Mouse (Mus musculus) liver, embryonic 15.5 days (tissue): ENCODE measurements at regions not wholly inside any gene's neighbourhood (a gene's known extent, or its start where the extent isn't known, plus 50 kb on each side); places are given as distances from the start of the nearest gene placed in this dataset.

Experiments
- ATAC-seq: fragments of 200-750 bp; cut with Nextera tagmentation; 2 replicates; pipeline ENCODE4 v1.8.0; 2017; ENCODE audit warnings: moderate number of reproducible peaks, mild to moderate bottlenecking, moderate library complexity; ENCODE audit not compliant: insufficient read depth
- H3K27ac ChIP-seq: fragments of 300-500 bp; sonication (generic); replicated peaks from 2 replicates; pipeline ENCODE4 v1.5.1; 2015; ENCODE audit warnings: mild to moderate bottlenecking, inconsistent platforms
- H3K27me3 ChIP-seq: fragments of 300-500 bp; sonication (generic); 2 replicates; pipeline ENCODE4 v1.6.1; 2015; ENCODE audit warnings: mild to moderate bottlenecking, inconsistent platforms
- H3K36me3 ChIP-seq: fragments of 300-500 bp; sonication (generic); replicated peaks from 2 replicates; pipeline ENCODE4 v1.6.1; 2015; ENCODE audit warnings: moderate library complexity, mild to moderate bottlenecking, inconsistent platforms
- H3K4me1 ChIP-seq: fragments of 300-500 bp; sonication (generic); replicated peaks from 2 replicates; pipeline ENCODE4 v1.6.1; 2015; ENCODE audit warnings: inconsistent platforms
- H3K4me2 ChIP-seq: fragments of 300-500 bp; sonication (generic); 2 replicates; pipeline ENCODE4 v1.6.1; 2015; ENCODE audit warnings: moderate library complexity, mild to moderate bottlenecking, inconsistent platforms
- H3K4me3 ChIP-seq: fragments of 300-500 bp; sonication (generic); replicated peaks from 2 replicates; pipeline ENCODE4 v1.5.1; 2015; ENCODE audit warnings: mild to moderate bottlenecking, inconsistent platforms
- H3K9ac ChIP-seq: fragments of 300-500 bp; sonication (generic); 2 replicates; pipeline ENCODE4 v1.6.1; 2015; ENCODE audit warnings: moderate library complexity, mild to moderate bottlenecking, inconsistent platforms
- H3K9me3 ChIP-seq: fragments of 300-500 bp; sonication (generic); replicated peaks from 2 replicates; pipeline ENCODE4 v1.6.1; 2016; ENCODE audit warnings: inconsistent platforms
- WGBS: fragments of 180-500 bp; shearing (Covaris S2); methylation state at CpG from one replicate; pipeline ENCODE4 v1.1.7; 2015; ENCODE audit warnings: mixed read lengths; ENCODE audit not compliant: insufficient replicate concordance; 5-methylcytosine and 5-hydroxymethylcytosine counted together

DNA sequence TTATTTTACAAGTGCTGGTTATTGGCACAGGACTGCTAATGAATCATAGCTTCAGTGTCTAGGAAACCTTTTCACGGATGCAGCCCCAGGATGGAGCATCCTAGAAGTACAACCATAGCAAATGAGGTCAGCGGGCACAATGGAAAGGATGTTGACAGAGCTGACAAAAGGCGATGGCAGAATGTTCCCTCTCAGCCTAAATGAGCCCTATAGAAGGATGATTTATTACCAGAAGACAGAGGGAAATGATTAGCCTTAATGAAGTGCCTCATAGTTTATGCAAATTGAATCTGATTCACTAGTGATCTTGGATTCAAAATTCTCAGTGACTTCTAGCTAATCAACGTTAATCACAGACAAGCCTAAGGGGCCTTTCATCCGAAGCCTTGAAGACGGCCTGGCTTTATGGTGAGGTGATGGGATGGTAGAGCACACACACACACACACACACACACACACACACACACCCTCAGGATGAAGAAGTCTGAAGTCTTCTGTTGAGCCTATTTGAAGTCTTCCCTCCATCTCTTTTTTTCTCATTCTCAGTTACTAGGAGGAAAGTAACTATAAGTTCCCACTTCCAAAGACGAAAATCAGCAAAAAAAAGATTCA lies 267.4 kb upstream of the Clec14a start:
- Histone ChIP-seq H3K4me2 (no peak overlapping the region), H3K9ac (no peak overlapping the region), H3K4me3 (no peak overlapping the region), H3K36me3 (no peaks in the 10 kb centered on the region), H3K9me3 (no peaks in the 10 kb centered on the region), H3K4me1 (no peaks in the 10 kb centered on the region), H3K27me3 (no peaks in the 10 kb centered on the region), H3K27ac (no peak overlapping the region)
- WGBS, result 72% methylated on average over 7 of the region's 7 CpGs
- ATAC-seq, result no peak

DNA sequence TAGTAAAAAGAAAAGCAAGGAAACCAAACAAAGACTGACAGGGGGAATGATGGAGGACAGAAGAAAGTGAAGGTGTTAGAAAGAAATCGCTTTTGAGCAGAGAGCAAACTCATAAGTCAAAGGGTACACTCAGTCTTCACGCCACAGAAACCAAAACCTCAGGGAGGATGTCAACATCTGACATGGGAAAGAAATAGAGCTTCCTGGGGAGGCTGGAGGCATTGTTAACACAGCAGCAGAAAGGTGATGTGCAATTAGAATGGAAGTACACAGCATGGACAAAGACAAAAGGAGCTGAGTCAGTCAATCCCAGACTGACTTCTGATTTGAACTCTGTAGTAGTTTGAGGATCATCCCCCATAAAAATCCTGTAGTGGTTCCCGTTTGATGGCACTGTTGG lies 261.2 kb upstream of the Clec14a start:
- H3K9ac ChIP-seq, result no peak overlapping the region
- ATAC-seq, result no peak
- 19% methylated on average over 3 of the region's 3 CpGs for WGBS

GRCm38 (mm10) chr12:58516800-58517199 lies 247.7 kb upstream of the Clec14a start:
- no peaks in the 10 kb centered on the region for H3K36me3 ChIP-seq
- ATAC-seq, result no peak
- H3K27ac ChIP-seq, result no peak overlapping the region
- H3K9me3 ChIP-seq, result no peaks in the 10 kb centered on the region
- no peaks in the 10 kb centered on the region for H3K27me3 ChIP-seq
- no peak overlapping the region for H3K9ac ChIP-seq
- H3K4me1 ChIP-seq, result no peaks in the 10 kb centered on the region
- H3K4me2 ChIP-seq, result no peak overlapping the region
- no peak overlapping the region for H3K4me3 ChIP-seq
- WGBS, result 8% methylated on average over 1 of the region's 1 CpGs

More for the DNA sequence above, 261.2 kb upstream of the Clec14a start:
- Histone ChIP-seq H3K27me3 (no peaks in the 10 kb centered on the region), H3K27ac (no peak overlapping the region), H3K4me2 (no peak overlapping the region), H3K4me3 (no peak overlapping the region), H3K9me3 (no peaks in the 10 kb centered on the region), H3K4me1 (no peaks in the 10 kb centered on the region), H3K36me3 (no peaks in the 10 kb centered on the region)

GRCm38 (mm10) chr12:58513951-58514350 lies 244.9 kb upstream of the Clec14a start:
- Histone ChIP-seq H3K9me3 (no peaks in the 10 kb centered on the region), H3K27ac (no peak overlapping the region), H3K4me3 (no peak overlapping the region), H3K27me3 (no peaks in the 10 kb centered on the region), H3K4me2 (no peak overlapping the region), H3K36me3 (no peaks in the 10 kb centered on the region), H3K9ac (no peak overlapping the region), H3K4me1 (no peaks in the 10 kb centered on the region)
- WGBS, result 69% methylated on average over 1 of the region's 1 CpGs
- ATAC-seq, result no peak

DNA sequence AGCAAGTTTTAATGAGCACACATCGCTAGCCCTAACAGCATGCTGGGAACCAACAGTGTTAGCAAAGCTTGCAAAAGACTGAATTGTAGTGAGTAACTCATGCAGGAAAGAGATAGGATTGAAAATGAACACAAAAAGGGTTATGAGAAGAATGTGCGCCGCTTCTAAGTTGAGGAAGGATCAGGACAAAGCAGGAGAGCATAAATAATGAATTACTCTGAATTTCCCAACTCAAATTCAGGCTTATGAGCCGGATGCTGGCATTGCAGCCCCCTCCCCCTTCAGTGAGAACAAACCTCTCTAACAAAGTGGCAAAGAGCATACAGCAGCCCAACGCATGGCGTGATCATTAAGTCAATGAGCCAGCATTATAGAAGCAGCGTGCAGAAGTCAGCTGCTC lies 243.6 kb upstream of the Clec14a start:
- Histone ChIP-seq H3K4me1 (no peaks in the 10 kb centered on the region), H3K36me3 (no peaks in the 10 kb centered on the region), H3K9me3 (no peaks in the 10 kb centered on the region), H3K4me3 (no peak overlapping the region), H3K9ac (no peak overlapping the region), H3K4me2 (no peak overlapping the region), H3K27me3 (no peaks in the 10 kb centered on the region), H3K27ac (no peak overlapping the region)
- 73% methylated on average over 7 of the region's 7 CpGs for WGBS
- no peak for ATAC-seq

DNA sequence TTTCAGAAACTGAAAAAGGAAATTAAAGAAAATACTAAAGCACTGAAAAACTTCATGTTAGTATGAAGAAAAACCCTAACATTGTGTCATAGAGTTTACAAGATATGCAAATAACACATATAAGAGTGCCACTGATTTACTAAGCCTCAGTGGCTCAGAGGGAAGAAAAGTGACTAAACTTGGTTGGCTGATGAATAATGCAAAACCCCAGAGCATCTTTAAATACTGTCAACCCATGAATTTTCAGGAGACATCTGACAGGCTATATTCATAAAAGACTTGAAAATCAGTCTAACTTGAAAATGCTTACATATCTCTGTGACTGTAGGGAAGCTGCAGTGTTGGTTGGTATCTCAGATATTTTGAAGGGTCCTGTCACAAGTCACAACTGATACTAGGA lies 235.2 kb upstream of the Clec14a start:
- Histone ChIP-seq H3K36me3 (no peaks in the 10 kb centered on the region), H3K27ac (no peak overlapping the region), H3K4me1 (no peaks in the 10 kb centered on the region), H3K9me3 (no peaks in the 10 kb centered on the region), H3K9ac (no peak overlapping the region), H3K27me3 (no peaks in the 10 kb centered on the region), H3K4me2 (no peak overlapping the region), H3K4me3 (no peak overlapping the region)
- ATAC-seq, result no peak

DNA sequence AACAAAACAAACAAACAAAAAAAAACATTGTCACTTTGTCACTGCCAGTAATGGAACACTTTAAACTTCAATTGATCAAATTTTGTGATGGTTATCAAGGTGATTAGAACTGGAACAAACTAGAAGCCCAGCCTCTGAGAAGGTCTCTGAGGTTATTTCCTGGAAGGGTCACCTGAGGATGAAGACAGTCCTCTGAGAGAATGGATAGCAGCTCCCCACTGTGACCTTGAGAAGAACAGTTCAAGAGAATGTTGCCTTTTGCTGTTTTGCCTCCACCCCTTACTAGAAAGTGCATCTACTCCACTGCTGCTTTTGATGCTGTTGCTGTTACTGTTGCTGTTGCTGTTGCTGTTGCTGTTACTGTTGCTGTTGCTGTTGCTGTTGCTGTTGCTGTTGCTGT lies 205.1 kb upstream of the Clec14a start:
- no peak overlapping the region for H3K4me2 ChIP-seq
- no peak overlapping the region for H3K4me3 ChIP-seq
- ATAC-seq, result no peak
- H3K9ac ChIP-seq, result no peak overlapping the region
- no peak overlapping the region for H3K27ac ChIP-seq
- H3K27me3 ChIP-seq, result no peaks in the 10 kb centered on the region
- no peaks in the 10 kb centered on the region for H3K36me3 ChIP-seq
- H3K4me1 ChIP-seq, result no peaks in the 10 kb centered on the region
- H3K9me3 ChIP-seq, result no peaks in the 10 kb centered on the region

GRCm38 (mm10) chr12:58473511-58473910 lies 204.4 kb upstream of the Clec14a start:
- Histone ChIP-seq H3K36me3 (no peaks in the 10 kb centered on the region), H3K27ac (no peak overlapping the region), H3K27me3 (no peaks in the 10 kb centered on the region), H3K4me2 (no peak overlapping the region), H3K4me3 (no peak overlapping the region), H3K4me1 (no peaks in the 10 kb centered on the region), H3K9me3 (no peaks in the 10 kb centered on the region), H3K9ac (no peak overlapping the region)
- no peak for ATAC-seq
- 70% methylated on average over 1 of the region's 1 CpGs for WGBS

DNA sequence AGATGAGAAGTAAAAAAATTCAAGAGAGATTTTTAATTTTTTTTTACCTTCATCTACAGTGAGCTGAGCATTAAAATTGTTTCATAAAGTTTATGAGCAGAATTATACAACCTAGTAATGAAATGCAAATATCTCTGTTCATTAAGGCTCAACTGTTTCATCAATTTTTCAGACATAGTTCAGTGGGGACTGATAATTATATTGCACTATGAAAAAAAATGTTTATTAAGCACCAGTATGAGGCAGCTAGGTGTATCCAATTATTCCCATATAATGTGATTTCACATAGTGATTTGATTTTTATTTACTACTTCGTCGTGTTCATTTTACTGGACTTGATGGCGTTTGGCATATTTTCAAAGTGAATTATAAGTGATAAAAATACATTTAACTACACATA lies 191.4 kb upstream of the Clec14a start:
- H3K27ac ChIP-seq, result no peak overlapping the region
- no peak for ATAC-seq
- no peak overlapping the region for H3K4me2 ChIP-seq
- H3K27me3 ChIP-seq, result no peaks in the 10 kb centered on the region
- no peaks in the 10 kb centered on the region for H3K36me3 ChIP-seq
- WGBS, result 65% methylated on average over 3 of the region's 3 CpGs
- no peaks in the 10 kb centered on the region for H3K4me1 ChIP-seq
- no peaks in the 10 kb centered on the region for H3K9me3 ChIP-seq
- no peak overlapping the region for H3K9ac ChIP-seq
- no peak overlapping the region for H3K4me3 ChIP-seq

DNA sequence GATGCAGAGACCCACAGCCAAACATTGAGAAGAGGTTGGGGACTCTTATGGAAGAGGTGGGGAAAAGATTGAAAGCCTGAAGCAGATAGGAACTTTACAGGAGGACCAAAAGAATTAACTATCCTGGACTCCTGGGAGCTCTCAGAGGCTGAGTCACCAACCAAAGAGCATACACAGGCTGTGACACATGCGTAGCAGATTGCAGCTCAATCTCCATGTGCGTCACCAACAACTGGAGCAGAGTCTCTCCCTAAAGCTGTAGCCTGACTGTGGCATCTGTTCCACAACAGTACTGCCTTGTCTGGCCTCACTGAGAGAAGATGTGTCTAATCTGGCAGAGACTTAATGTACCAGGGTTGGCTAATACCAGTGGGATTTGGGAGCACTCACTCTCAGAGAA lies 185.7 kb upstream of the Clec14a start:
- 71% methylated on average over 2 of the region's 2 CpGs for WGBS
- no peaks in the 10 kb centered on the region for H3K9me3 ChIP-seq
- no peaks in the 10 kb centered on the region for H3K36me3 ChIP-seq
- no peak overlapping the region for H3K4me3 ChIP-seq
- no peak for ATAC-seq
- H3K4me2 ChIP-seq, result no peak overlapping the region
- H3K27me3 ChIP-seq, result no peaks in the 10 kb centered on the region
- no peak overlapping the region for H3K9ac ChIP-seq
- no peak overlapping the region for H3K27ac ChIP-seq
- H3K4me1 ChIP-seq, result no peaks in the 10 kb centered on the region

GRCm38 (mm10) chr12:58443007-58443406 lies 173.9 kb upstream of the Clec14a start:
- Histone ChIP-seq H3K4me2 (no peak overlapping the region), H3K9ac (no peak overlapping the region), H3K36me3 (no peaks in the 10 kb centered on the region), H3K9me3 (no peaks in the 10 kb centered on the region), H3K4me3 (no peak overlapping the region), H3K4me1 (no peaks in the 10 kb centered on the region), H3K27me3 (no peaks in the 10 kb centered on the region), H3K27ac (no peak overlapping the region)
- WGBS, result 57% methylated on average over 3 of the region's 3 CpGs
- no peak for ATAC-seq

DNA sequence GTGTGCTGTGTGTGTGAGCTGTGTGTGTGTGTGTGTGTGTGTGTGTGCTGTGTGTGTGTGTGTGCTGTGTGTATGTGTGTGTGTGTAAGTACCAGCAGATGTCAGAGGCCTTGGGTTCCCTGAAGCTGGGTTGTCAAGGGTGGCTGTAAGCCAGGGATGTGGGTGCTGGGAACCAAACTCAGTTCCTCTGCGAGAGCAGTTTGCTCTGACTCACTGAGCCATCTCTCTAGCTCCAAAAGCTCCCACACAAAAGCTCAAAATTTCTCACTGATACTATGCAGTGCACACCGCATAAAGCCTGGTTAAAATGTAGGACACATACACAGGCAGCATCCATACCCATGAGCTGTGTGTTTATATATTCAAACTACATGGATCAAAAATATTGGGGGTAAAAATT lies 172.9 kb upstream of the Clec14a start:
- H3K27me3 ChIP-seq, result no peaks in the 10 kb centered on the region
- no peak overlapping the region for H3K9ac ChIP-seq
- H3K4me3 ChIP-seq, result no peak overlapping the region
- H3K4me1 ChIP-seq, result no peaks in the 10 kb centered on the region
- H3K36me3 ChIP-seq, result no peaks in the 10 kb centered on the region
- no peak for ATAC-seq
- no peak overlapping the region for H3K27ac ChIP-seq
- H3K9me3 ChIP-seq, result no peaks in the 10 kb centered on the region
- H3K4me2 ChIP-seq, result no peak overlapping the region
- WGBS, result 74% methylated on average over 2 of the region's 2 CpGs
